Mouse (Mus musculus): ENCODE results near the gene Opcml. TPM values are rescaled to one million over a fixed set of nuclear protein-coding genes. Genes with fewer than 3 reads are reported as not detected.

Opcml gene
- polyA plus RNA-seq, 1 experiment from 2014 or later = 1.8 TPM

GRCm38 (mm10) chr9:28171890-28172289, 381.3 kb downstream of the Opcml start:
- ATAC-seq (ENCODE audit: extremely low read depth, insufficient number of reproducible peaks, low FRiP score, low TSS enrichment) = no peak

GRCm38 (mm10) chr9:28177052-28177451, 386.5 kb downstream of the Opcml start:
- H3K9ac ChIP-seq = no peak overlapping the region
- ATAC-seq (ENCODE audit: extremely low read depth, insufficient number of reproducible peaks, low FRiP score, low TSS enrichment) = no peak
- no peaks in the 10 kb centered on the region for H3K9me3 ChIP-seq
- H3K4me1 ChIP-seq = no peaks in the 10 kb centered on the region
- no peak overlapping the region for H3K4me2 ChIP-seq
- no peaks in the 10 kb centered on the region for H3K36me3 ChIP-seq
- H3K27me3 ChIP-seq (replicated peaks) = peaks cover 18% of the 10 kb centered on the region; the same call in 1 of the 2 replicates
- no peak overlapping the region for H3K4me3 ChIP-seq
- WGBS = 71% methylated on average over 2 of the region's 2 CpGs
- no peak overlapping the region for H3K27ac ChIP-seq (replicated peaks)

More at GRCm38 (mm10) chr9:28171890-28172289, 381.3 kb downstream of the Opcml start:
- H3K9me3 ChIP-seq = no peaks in the 10 kb centered on the region
- no peak overlapping the region for H3K27ac ChIP-seq (replicated peaks)
- no peak overlapping the region for H3K4me2 ChIP-seq
- H3K4me1 ChIP-seq = no peaks in the 10 kb centered on the region
- H3K27me3 ChIP-seq (replicated peaks) = peaks cover 18% of the 10 kb centered on the region; the same call in 1 of the 2 replicates
- H3K36me3 ChIP-seq = no peaks in the 10 kb centered on the region
- H3K4me3 ChIP-seq = no peak overlapping the region
- 7% methylated on average over 6 of the region's 6 CpGs for WGBS
- no peak overlapping the region for H3K9ac ChIP-seq

DNA sequence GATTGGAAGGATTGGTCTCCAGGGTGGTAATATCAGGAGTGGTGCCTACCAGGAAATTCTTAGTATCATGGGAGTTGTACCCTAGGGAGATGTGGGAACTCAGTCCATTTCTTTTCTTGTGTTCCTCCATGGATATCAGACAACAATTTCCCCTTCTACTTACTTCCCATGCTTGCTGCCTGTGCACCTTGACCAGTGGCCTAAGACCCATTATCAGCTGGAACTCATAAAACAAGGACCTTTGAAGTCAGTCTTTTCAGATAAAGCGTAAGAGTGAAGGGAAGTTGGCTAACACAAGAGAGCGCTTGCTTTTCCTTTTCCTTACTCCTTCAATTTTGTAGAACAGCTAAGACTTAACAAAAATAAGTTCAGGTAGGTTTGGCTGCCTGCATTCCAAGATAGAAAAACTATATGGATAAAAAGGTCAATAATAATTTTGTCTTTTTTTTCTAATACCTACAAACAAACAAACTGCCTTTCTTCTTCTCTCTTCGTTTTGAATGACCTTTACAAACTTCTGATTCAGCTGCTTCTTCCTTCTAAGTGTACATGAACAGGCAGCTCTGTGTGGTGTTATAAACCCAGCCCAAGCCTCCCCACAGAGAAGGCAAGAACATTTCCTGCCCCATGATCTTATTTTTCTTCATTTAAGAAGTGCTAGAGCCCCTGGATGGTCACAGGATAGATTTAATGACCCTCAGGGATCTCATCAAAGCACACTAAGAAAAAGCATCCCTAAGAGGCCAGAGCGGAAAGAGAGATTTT, 387.7 kb downstream of the Opcml start:
- Histone ChIP-seq H3K36me3 (no peaks in the 10 kb centered on the region), H3K4me2 (no peak overlapping the region), H3K4me3 (no peak overlapping the region), H3K27ac (replicated peaks) (no peak overlapping the region), H3K9me3 (no peaks in the 10 kb centered on the region), H3K4me1 (no peaks in the 10 kb centered on the region), H3K27me3 (replicated peaks) (0 out of 2 replicates have a peak, but pooled peaks cover 6% of the 10 kb centered on the region), H3K9ac (no peak overlapping the region)
- 69% methylated on average over 4 of the region's 4 CpGs for WGBS
- ATAC-seq (ENCODE audit: extremely low read depth, insufficient number of reproducible peaks, low FRiP score, low TSS enrichment) = no peak

- H3K27me3 ChIP-seq (replicated peaks) = no peaks in the 10 kb centered on the region
- H3K4me1 ChIP-seq = no peaks in the 10 kb centered on the region
- H3K36me3 ChIP-seq = no peaks in the 10 kb centered on the region
- no peak overlapping the region for H3K4me2 ChIP-seq
- H3K9me3 ChIP-seq = no peaks in the 10 kb centered on the region
- ATAC-seq (ENCODE audit: extremely low read depth, insufficient number of reproducible peaks, low FRiP score, low TSS enrichment) = no peak
- H3K4me3 ChIP-seq = no peak overlapping the region
- WGBS = 72% methylated on average over 7 of the region's 7 CpGs
- H3K9ac ChIP-seq = no peak overlapping the region
- no peak overlapping the region for H3K27ac ChIP-seq (replicated peaks)
Observed at GRCm38 (mm10) chr9:28181916-28182315, 391.3 kb downstream of the Opcml start.

GRCm38 (mm10) chr9:28190226-28190625, 399.7 kb downstream of the Opcml start:
- no peak for ATAC-seq (ENCODE audit: extremely low read depth, insufficient number of reproducible peaks, low FRiP score, low TSS enrichment)

GRCm38 (mm10) chr9:28190751-28191150, 400.2 kb downstream of the Opcml start:
- H3K36me3 ChIP-seq = no peaks in the 10 kb centered on the region
- H3K4me1 ChIP-seq = no peaks in the 10 kb centered on the region
- no peak for ATAC-seq (ENCODE audit: extremely low read depth, insufficient number of reproducible peaks, low FRiP score, low TSS enrichment)
- WGBS = 68% methylated on average over 1 of the region's 1 CpGs
- H3K9ac ChIP-seq = no peak overlapping the region
- H3K9me3 ChIP-seq = no peaks in the 10 kb centered on the region
- H3K27ac ChIP-seq (replicated peaks) = no peak overlapping the region
- H3K4me3 ChIP-seq = no peak overlapping the region
- no peaks in the 10 kb centered on the region for H3K27me3 ChIP-seq (replicated peaks)
- no peak overlapping the region for H3K4me2 ChIP-seq

More at GRCm38 (mm10) chr9:28190226-28190625, 399.7 kb downstream of the Opcml start:
- Histone ChIP-seq H3K9me3 (no peaks in the 10 kb centered on the region), H3K4me3 (no peak overlapping the region), H3K4me1 (no peaks in the 10 kb centered on the region), H3K36me3 (no peaks in the 10 kb centered on the region), H3K9ac (no peak overlapping the region), H3K27ac (replicated peaks) (no peak overlapping the region), H3K27me3 (replicated peaks) (no peaks in the 10 kb centered on the region), H3K4me2 (no peak overlapping the region)
- 74% methylated on average over 2 of the region's 2 CpGs for WGBS

GRCm38 (mm10) chr9:28196550-28196949, 406.0 kb downstream of the Opcml start:
- no peak for ATAC-seq (ENCODE audit: extremely low read depth, insufficient number of reproducible peaks, low FRiP score, low TSS enrichment)
- WGBS = 84% methylated on average over 2 of the region's 2 CpGs
- Histone ChIP-seq H3K4me2 (no peak overlapping the region), H3K27ac (replicated peaks) (no peak overlapping the region), H3K27me3 (replicated peaks) (peaks cover 7% of the 10 kb centered on the region; the same call in 1 of the 2 replicates), H3K4me1 (no peaks in the 10 kb centered on the region), H3K9ac (no peak overlapping the region), H3K9me3 (no peaks in the 10 kb centered on the region), H3K4me3 (no peak overlapping the region), H3K36me3 (no peaks in the 10 kb centered on the region)

DNA sequence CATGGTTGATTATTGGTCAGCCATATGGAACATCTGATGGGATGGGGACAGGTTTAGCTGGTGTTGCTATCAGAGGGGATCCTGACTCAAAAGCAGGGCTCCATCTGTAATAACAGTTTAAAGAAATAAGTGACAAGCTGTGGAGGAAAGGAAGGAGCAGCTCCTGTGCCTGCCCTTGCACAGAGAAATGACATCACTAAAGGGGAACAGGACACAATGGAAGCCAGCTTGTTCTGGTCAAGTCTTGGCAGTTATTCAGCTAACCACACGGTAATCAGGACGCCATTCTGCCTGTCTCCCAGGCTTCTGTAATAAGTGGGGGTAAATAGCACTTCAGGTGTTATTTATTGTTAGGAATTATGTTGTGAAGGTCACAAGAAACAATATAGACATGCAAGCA, 406.5 kb downstream of the Opcml start:
- H3K27me3 ChIP-seq (replicated peaks) = peaks cover 7% of the 10 kb centered on the region; the same call in 1 of the 2 replicates
- no peaks in the 10 kb centered on the region for H3K4me1 ChIP-seq
- no peak overlapping the region for H3K27ac ChIP-seq (replicated peaks)
- ATAC-seq (ENCODE audit: extremely low read depth, insufficient number of reproducible peaks, low FRiP score, low TSS enrichment) = no peak
- no peaks in the 10 kb centered on the region for H3K9me3 ChIP-seq
- H3K36me3 ChIP-seq = no peaks in the 10 kb centered on the region
- WGBS = 43% methylated on average over 2 of the region's 2 CpGs
- H3K9ac ChIP-seq = no peak overlapping the region
- H3K4me2 ChIP-seq = no peak overlapping the region
- no peak overlapping the region for H3K4me3 ChIP-seq

DNA sequence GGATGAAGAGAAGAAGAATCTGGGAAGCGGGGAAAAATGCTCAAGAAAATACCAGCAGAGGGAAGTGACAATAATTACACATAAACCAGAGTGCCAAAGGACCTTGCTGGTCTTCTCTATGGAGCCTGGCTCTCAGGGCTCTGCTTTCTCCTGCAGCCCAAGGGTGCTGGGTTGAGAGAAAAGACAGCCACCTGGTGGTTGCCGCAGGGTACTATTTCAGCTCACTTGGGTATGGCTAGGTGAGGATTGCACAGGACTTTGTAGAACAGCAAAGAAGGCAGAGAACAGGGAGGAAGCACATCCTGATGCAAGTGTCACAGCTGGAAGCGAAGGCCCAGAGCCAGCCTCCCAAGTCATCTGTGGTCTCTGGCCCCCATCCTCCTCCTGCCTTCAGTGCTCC, 407.1 kb downstream of the Opcml start:
- ATAC-seq (ENCODE audit: extremely low read depth, insufficient number of reproducible peaks, low FRiP score, low TSS enrichment) = no peak
- Histone ChIP-seq H3K9me3 (no peaks in the 10 kb centered on the region), H3K9ac (no peak overlapping the region), H3K27ac (replicated peaks) (no peak overlapping the region), H3K27me3 (replicated peaks) (peaks cover 7% of the 10 kb centered on the region; the same call in 1 of the 2 replicates), H3K4me2 (no peak overlapping the region), H3K4me3 (no peak overlapping the region), H3K4me1 (no peaks in the 10 kb centered on the region), H3K36me3 (no peaks in the 10 kb centered on the region)
- 41% methylated on average over 3 of the region's 3 CpGs for WGBS

GRCm38 (mm10) chr9:28198106-28198694, 407.6 kb downstream of the Opcml start:
- no peak overlapping the region for H3K4me2 ChIP-seq
- no peaks in the 10 kb centered on the region for H3K36me3 ChIP-seq
- no peak overlapping the region for H3K9ac ChIP-seq
- no peaks in the 10 kb centered on the region for H3K4me1 ChIP-seq
- no peak overlapping the region for H3K27ac ChIP-seq (replicated peaks)
- peaks cover 7% of the 10 kb centered on the region; the same call in 1 of the 2 replicates for H3K27me3 ChIP-seq (replicated peaks)
- 58% methylated on average over 5 of the region's 5 CpGs for WGBS
- H3K4me3 ChIP-seq = no peak overlapping the region
- ATAC-seq (ENCODE audit: extremely low read depth, insufficient number of reproducible peaks, low FRiP score, low TSS enrichment) = no peak
- no peaks in the 10 kb centered on the region for H3K9me3 ChIP-seq

GRCm38 (mm10) chr9:28207441-28207840, 416.9 kb downstream of the Opcml start:
- Histone ChIP-seq H3K4me1 (no peaks in the 10 kb centered on the region), H3K4me2 (no peak overlapping the region), H3K9ac (no peak overlapping the region), H3K27me3 (replicated peaks) (no peaks in the 10 kb centered on the region), H3K9me3 (no peaks in the 10 kb centered on the region), H3K4me3 (no peak overlapping the region), H3K36me3 (no peaks in the 10 kb centered on the region), H3K27ac (replicated peaks) (no peak overlapping the region)
- ATAC-seq (ENCODE audit: extremely low read depth, insufficient number of reproducible peaks, low FRiP score, low TSS enrichment) = no peak
- WGBS = 58% methylated on average over 3 of the region's 3 CpGs

GRCm38 (mm10) chr9:28208696-28209095, 418.1 kb downstream of the Opcml start:
- no peaks in the 10 kb centered on the region for H3K27me3 ChIP-seq (replicated peaks)
- no peak overlapping the region for H3K27ac ChIP-seq (replicated peaks)
- no peak for ATAC-seq (ENCODE audit: extremely low read depth, insufficient number of reproducible peaks, low FRiP score, low TSS enrichment)
- H3K9ac ChIP-seq = no peak overlapping the region
- 54% methylated on average over 1 of the region's 1 CpGs for WGBS
- no peak overlapping the region for H3K4me3 ChIP-seq
- no peaks in the 10 kb centered on the region for H3K36me3 ChIP-seq
- no peaks in the 10 kb centered on the region for H3K9me3 ChIP-seq
- H3K4me2 ChIP-seq = no peak overlapping the region
- no peaks in the 10 kb centered on the region for H3K4me1 ChIP-seq

All from heart, embryonic 13.5 days (tissue).